Mouse (Mus musculus) regulatory T cell (primary cell): ENCODE results near the gene Cpsf7.
"Not testable (repeated sequence)": the region's sequence is repeated elsewhere in the genome, so short reads cannot be mapped to it uniquely, and the experiment has no call there.

Source experiments
- in situ Hi-C: fragments of 300-600 bp; cut with MboI, MseI; formaldehyde crosslinking; loops from one replicate; pipeline ENCODE4 v1.15.1; 2025; ENCODE audit warnings: high pct_unique_total_duplicates

Cpsf7 gene

GRCm38 (mm10) chr19:10525106-10525901 lies at the start of gene Cpsf7:
Cpsf7 (plus strand) TSS chr19:10525266.
- in situ Hi-C loops, result no loop called here

- in situ Hi-C loops, result no loop called here
Observed at GRCm38 (mm10) chr19:10479541-10479940, 45.5 kb upstream of the Cpsf7 start.

GRCm38 (mm10) chr19:10482703-10483102 lies 42.4 kb upstream of the Cpsf7 start, which contains the start of gene Ppp1r32:
Ppp1r32 (minus strand) TSS chr19:10482928.
- in situ Hi-C loops, result no loop called here

GRCm38 (mm10) chr19:10486264-10486738 lies 38.8 kb upstream of the Cpsf7 start:
- in situ Hi-C loops, result loop anchor here (5.0 kb wide), 1 partner anchor 34 kb away; no protein-coding TSS in a partner anchor

- in situ Hi-C loops, result no loop called here
Observed at GRCm38 (mm10) chr19:10495670-10496069, 29.4 kb upstream of the Cpsf7 start.

- in situ Hi-C loops, result no loop called here
Observed at GRCm38 (mm10) chr19:10496976-10497375, 28.1 kb upstream of the Cpsf7 start.

- in situ Hi-C loops, result no loop called here
Observed at GRCm38 (mm10) chr19:10497512-10498160, 27.4 kb upstream of the Cpsf7 start.

GRCm38 (mm10) chr19:10500581-10500980 lies 24.5 kb upstream of the Cpsf7 start:
- in situ Hi-C loops, result no loop called here

- in situ Hi-C loops, result no loop called here
Observed at GRCm38 (mm10) chr19:10502571-10502970, 22.5 kb upstream of the Cpsf7 start.

- in situ Hi-C loops, result no loop called here
Observed at GRCm38 (mm10) chr19:10510759-10511330, 14.2 kb upstream of the Cpsf7 start.

GRCm38 (mm10) chr19:10520355-10520754 lies 4.7 kb upstream of the Cpsf7 start:
- in situ Hi-C loops, result no loop called here

- in situ Hi-C loops, result no loop called here
Observed at GRCm38 (mm10) chr19:10521926-10522325, 3.1 kb upstream of the Cpsf7 start.

GRCm38 (mm10) chr19:10523483-10524080 lies 1.5 kb upstream of the Cpsf7 start:
- in situ Hi-C loops, result no loop called here

- in situ Hi-C loops, result no loop called here
Observed at GRCm38 (mm10) chr19:10524784-10525105, 321 bp upstream of the Cpsf7 start.

GRCm38 (mm10) chr19:10525910-10526309 lies 844 bp downstream of the Cpsf7 start, which contains the start of gene Sdhaf2:
Sdhaf2 (minus strand) TSS chr19:10526142.
- in situ Hi-C loops, result no loop called here

- in situ Hi-C loops, result no loop called here
Observed at GRCm38 (mm10) chr19:10530082-10530481, 5.0 kb downstream of the Cpsf7 start.

- in situ Hi-C loops, result no loop called here
Observed at GRCm38 (mm10) chr19:10539454-10539853, 14.4 kb downstream of the Cpsf7 start.

GRCm38 (mm10) chr19:10555624-10556510 lies 30.8 kb downstream of the Cpsf7 start, which contains the start of gene Tmem216:
Tmem216 (minus strand) TSS chr19:10556238.
- in situ Hi-C loops, result no loop called here

- in situ Hi-C loops, result no loop called here
Observed at GRCm38 (mm10) chr19:10557001-10557400, 31.9 kb downstream of the Cpsf7 start.

GRCm38 (mm10) chr19:10557430-10557829 lies 32.4 kb downstream of the Cpsf7 start:
- in situ Hi-C loops, result no loop called here

- in situ Hi-C loops, result not testable (repeated sequence)
Observed at GRCm38 (mm10) chr19:10557837-10558375, 32.8 kb downstream of the Cpsf7 start.
